Mouse (Mus musculus): ENCODE results near the gene Rbbp8nl.
"Not testable (repeated sequence)": the region's sequence is repeated elsewhere in the genome, so short reads cannot be mapped to it uniquely, and the experiment has no call there.

GRCm38 (mm10) chr2:180258951-180259484 lies 30.7 kb downstream of the Rbbp8nl start:
- not testable (repeated sequence) for TF ChIP-seq CTCF (IDR thresholded peaks at IDR 0.05; ENCODE audit: control insufficient read depth, insufficient read depth, insufficient read length); CEBPB (IDR thresholded peaks at IDR 0.05; ENCODE audit: low read depth); FOSL1 (IDR thresholded peaks at IDR 0.05; ENCODE audit: insufficient read depth, low read length, poor library complexity, severe bottlenecking); USF1 (IDR thresholded peaks at IDR 0.05; ENCODE audit: low read depth); MAX (IDR thresholded peaks at IDR 0.05)
